8 mouse cellular contexts compared by ENCODE assay signal in genomic region chr17:13759853-13760627, GRCm38 (mm10). TPM values are rescaled to one million over a fixed set of nuclear protein-coding genes. Genes with fewer than 3 reads are reported as not detected.
DNase-seq lines count a peak whose midpoint lies in the region; ATAC-seq and TF ChIP-seq lines count a peak whose summit lies in the region.

Gene Afdn (plus strand): TSS chr17:13760539.

- 2% methylated on average over 67 of the region's 108 CpGs for WGBS in forebrain, postnatal 0 days
- under 1% methylated on average over 72 of the region's 108 CpGs for WGBS in lung, embryonic 15.5 days
- 18% methylated on average over 108 of the region's 108 CpGs for WGBS in olfactory bulb, adult 2 months

- H3K4me2 ChIP-seq in forebrain, postnatal 0 days (ENCODE audit: low read depth): peak within 1 kb of the TSS; percentile 78
- peak within 1 kb of the TSS; percentile 87 for H3K4me2 ChIP-seq in lung, embryonic 15.5 days

- peak; percentile 65 for DNase-seq in ES-CJ7 (ENCODE audit: low read depth, low spot score)
- DNase-seq in cerebellum, adult 11 months: peak; percentile 88
- DNase-seq in forebrain, postnatal 0 days: peak; percentile 93
- DNase-seq in heart, postnatal 4 days: peak; percentile 85
- DNase-seq in layer of hippocampus, adult 8-10 months (ENCODE audit: low spot score in 2 of 2): peak in 1 of 2 experiments; percentile 57
- DNase-seq in urinary bladder, adult 18-20 months (ENCODE audit: low spot score in 2 of 2): peak; percentile 66 to 76

- peak; percentile 89 for TF ChIP-seq POLR2A in olfactory bulb, adult 2 months (IDR thresholded peaks at IDR 0.05; ENCODE audit: insufficient read depth, low read depth, low read length)

- no peaks in the 10 kb centered on the region for H3K27me3 ChIP-seq in forebrain, postnatal 0 days (ENCODE audit: insufficient read depth, low read length)
- H3K27me3 ChIP-seq in lung, embryonic 15.5 days: no peaks in the 10 kb centered on the region

- peak; percentile 82 for ATAC-seq in forebrain, postnatal 0 days
- peak; percentile 95 for ATAC-seq in lung, embryonic 15.5 days (ENCODE audit: borderline replicate concordance, extremely low read depth, low FRiP score, low TSS enrichment)

- H3K4me1 ChIP-seq in forebrain, postnatal 0 days (ENCODE audit: insufficient read depth): peaks cover 12% of the 10 kb centered on the region; the same call in 1 of the 2 replicates
- peaks cover 27% of the 10 kb centered on the region for H3K4me1 ChIP-seq in lung, embryonic 15.5 days
- no peaks in the 10 kb centered on the region for H3K4me1 ChIP-seq in olfactory bulb, adult 2 months (ENCODE audit: control insufficient read depth, insufficient read depth, low read length)

- peak within 1 kb of the TSS; percentile 99 for H3K27ac ChIP-seq in forebrain, postnatal 0 days (ENCODE audit: low read depth, low read length)
- H3K27ac ChIP-seq in lung, embryonic 15.5 days: peak within 1 kb of the TSS; percentile 96
- peak within 1 kb of the TSS; percentile 84 for H3K27ac ChIP-seq in olfactory bulb, adult 2 months (ENCODE audit: insufficient read depth, low read depth, low read length)

- H3K4me3 ChIP-seq in forebrain, postnatal 0 days (ENCODE audit: low read depth, low read length): peak within 1 kb of the TSS; percentile 98
- peak within 1 kb of the TSS; percentile 72 for H3K4me3 ChIP-seq in lung, embryonic 15.5 days
- peak within 1 kb of the TSS; percentile 76 for H3K4me3 ChIP-seq in olfactory bulb, adult 2 months (ENCODE audit: insufficient read depth, low read depth, low read length)

- no peak for TF ChIP-seq CTCF in forebrain, postnatal 0 days (IDR thresholded peaks at IDR 0.05; ENCODE audit: low read depth)
- TF ChIP-seq CTCF in olfactory bulb, adult 2 months (IDR thresholded peaks at IDR 0.05; ENCODE audit: insufficient read depth, low read depth, low read length): no peak

- H3K9ac ChIP-seq in forebrain, postnatal 0 days: peak within 1 kb of the TSS; percentile 100
- H3K9ac ChIP-seq in lung, embryonic 15.5 days: peak within 1 kb of the TSS; percentile 90

- no peaks in the 10 kb centered on the region for H3K9me3 ChIP-seq in forebrain, postnatal 0 days (ENCODE audit: low read length)
- H3K9me3 ChIP-seq in lung, embryonic 15.5 days: no peaks in the 10 kb centered on the region

- no peaks in the 10 kb centered on the region for H3K36me3 ChIP-seq in forebrain, postnatal 0 days (ENCODE audit: insufficient read depth)
- H3K36me3 ChIP-seq in lung, embryonic 15.5 days: no peaks in the 10 kb centered on the region

RNA-seq across cellular contexts. Expression of gene Afdn, which starts in this region (rescaled TPM):
- 141 and 146 TPM in 2 replicates for total RNA-seq in forebrain, postnatal 0 days (2014; rRNA removed)
- 92.5 and 129 TPM in 2 replicates for polyA plus RNA-seq in forebrain, postnatal 0 days (2015; fragmentation: Nextera tagmentation; extraction: Ambion mirVana)
- total RNA-seq in heart, postnatal 4 days (2021): 100 to 1,000 TPM in 1 of 2 experiments, 10 to 100 TPM in 1; 90.0 to 105 TPM
- 100 to 1,000 TPM; 105 to 120 (median 113) TPM for total RNA-seq in layer of hippocampus, adult 8-10 months (2022)
- 111 and 114 TPM in 2 replicates for polyA plus RNA-seq in lung, embryonic 15.5 days (2015; fragmentation: Nextera tagmentation; extraction: Ambion mirVana)
- polyA plus RNA-seq in olfactory bulb, adult 2 months (2012; ENCODE audit: insufficient read depth, insufficient read length, low replicate concordance, missing spikeins): not detected in 2 replicates

Comparison
In these comparisons a context has a peak if more than half of its experiments do, and no peak if none do; other contexts are left out.
1. RNA of gene Afdn (polyA plus RNA-seq): 92.5 to 129 TPM in forebrain, postnatal 0 days and 111 to 114 TPM in lung, embryonic 15.5 days; not detected in olfactory bulb, adult 2 months; every median in the first group is over 10 times any median in the second.
2. Peak in every context shown above with its lines, with median percentiles within 50 percentile points of each other: H3K27ac ChIP-seq and H3K4me3 ChIP-seq.